Mouse (Mus musculus): ENCODE data around the gene Slc38a10. TPM values are rescaled to one million over a fixed set of nuclear protein-coding genes. Genes with fewer than 3 reads are reported as not detected.

The Slc38a10 gene
- total and polyA plus RNA-seq, 2 experiments from 2014 or later, result 65.9 to 139 TPM

- Histone ChIP-seq H3K4me1 (ENCODE audit: control insufficient read depth, insufficient read depth) (peaks cover 13% of the 10 kb centered on the region), H3K27ac (ENCODE audit: low read depth) (peak within 1 kb of the TSS; percentile 92), H3K4me3 (ENCODE audit: low read depth, low read length) (peak within 1 kb of the TSS; percentile 79), H3K9me3 (replicated peaks; ENCODE audit: control insufficient read depth, low read length) (no peaks in the 10 kb centered on the region), H3K4me2 (ENCODE audit: low read depth, low read length) (peak within 1 kb of the TSS; percentile 89), H3K36me3 (replicated peaks; ENCODE audit: control insufficient read depth, insufficient read depth, low read length) (peaks cover 30% of the 10 kb centered on the region), H3K27me3 (ENCODE audit: control insufficient read depth, insufficient read depth, low read length) (no peaks in the 10 kb centered on the region), H3K9ac (replicated peaks; ENCODE audit: low read depth, low read length) (peak within 1 kb of the TSS; percentile 77)
- TF ChIP-seq EP300 (IDR thresholded peaks at IDR 0.05; ENCODE audit: low read depth) (peak; percentile 100), CTCF (IDR thresholded peaks at IDR 0.05; ENCODE audit: low read depth) (no peak)
- DNase-seq (ENCODE audit: low spot score), result peak; percentile 98
- under 1% methylated on average over 77 of the region's 77 CpGs for whole genome bisulfite sequencing
- peak; percentile 98 for ATAC-seq (ENCODE audit: insufficient read depth, low read depth)
Observed at GRCm38 (mm10) chr11:120098588-120099511, 52.3 kb downstream of the Slc38a10 start, which contains the start of the genes Tepsin and Ndufaf8. Gene Tepsin, minus strand, starts transcription at chr11:120098731. Gene Ndufaf8, plus strand, starts transcription at chr11:120098928.

- H3K9me3 ChIP-seq (replicated peaks; ENCODE audit: control insufficient read depth, low read length), result no peaks in the 10 kb centered on the region
- no peak overlapping the region for H3K9ac ChIP-seq (replicated peaks; ENCODE audit: low read depth, low read length)
- TF ChIP-seq CTCF (IDR thresholded peaks at IDR 0.05; ENCODE audit: low read depth), result no peak
- TF ChIP-seq EP300 (IDR thresholded peaks at IDR 0.05; ENCODE audit: low read depth), result no peak
- no peak overlapping the region for H3K27ac ChIP-seq (ENCODE audit: low read depth)
- H3K4me3 ChIP-seq (ENCODE audit: low read depth, low read length), result no peak overlapping the region
- peaks cover 62% of the 10 kb centered on the region for H3K36me3 ChIP-seq (replicated peaks; ENCODE audit: control insufficient read depth, insufficient read depth, low read length)
- no peak for DNase-seq (ENCODE audit: low spot score)
- peaks cover 7% of the 10 kb centered on the region for H3K4me1 ChIP-seq (ENCODE audit: control insufficient read depth, insufficient read depth)
- H3K27me3 ChIP-seq (ENCODE audit: control insufficient read depth, insufficient read depth, low read length), result no peaks in the 10 kb centered on the region
- 79% methylated on average over 23 of the region's 23 CpGs for WGBS
- H3K4me2 ChIP-seq (ENCODE audit: low read depth, low read length), result no peak overlapping the region
- no peak for ATAC-seq (ENCODE audit: insufficient read depth, low read depth)
Observed at GRCm38 (mm10) chr11:120092817-120093591, 58.1 kb downstream of the Slc38a10 start.

GRCm38 (mm10) chr11:120090661-120091060 lies 60.5 kb downstream of the Slc38a10 start:
- no peak for ATAC-seq (ENCODE audit: insufficient read depth, low read depth)
- H3K4me2 ChIP-seq (ENCODE audit: low read depth, low read length), result no peak overlapping the region
- no peak overlapping the region for H3K27ac ChIP-seq (ENCODE audit: low read depth)
- peaks cover 49% of the 10 kb centered on the region for H3K36me3 ChIP-seq (replicated peaks; ENCODE audit: control insufficient read depth, insufficient read depth, low read length)
- no peak overlapping the region for H3K9ac ChIP-seq (replicated peaks; ENCODE audit: low read depth, low read length)
- no peak for DNase-seq (ENCODE audit: low spot score)
- no peak overlapping the region for H3K4me3 ChIP-seq (ENCODE audit: low read depth, low read length)
- no peaks in the 10 kb centered on the region for H3K9me3 ChIP-seq (replicated peaks; ENCODE audit: control insufficient read depth, low read length)
- TF ChIP-seq CTCF (IDR thresholded peaks at IDR 0.05; ENCODE audit: low read depth) (no peak), EP300 (IDR thresholded peaks at IDR 0.05; ENCODE audit: low read depth) (no peak)
- WGBS, result 89% methylated on average over 4 of the region's 4 CpGs
- H3K27me3 ChIP-seq (ENCODE audit: control insufficient read depth, insufficient read depth, low read length), result no peaks in the 10 kb centered on the region
- H3K4me1 ChIP-seq (ENCODE audit: control insufficient read depth, insufficient read depth), result no peaks in the 10 kb centered on the region

- peak; percentile 99 for ATAC-seq (ENCODE audit: insufficient read depth, low read depth)
- WGBS, result under 1% methylated on average over 36 of the region's 42 CpGs
Observed at GRCm38 (mm10) chr11:120086702-120087152, 64.4 kb downstream of the Slc38a10 start, which contains the start of gene Cep131. Gene Cep131, minus strand, starts transcription at chr11:120086827.

More at GRCm38 (mm10) chr11:120086702-120087152, 64.4 kb downstream of the Slc38a10 start, which contains the start of gene Cep131:
- peak within 1 kb of the TSS; percentile 43; the same call in 1 of the 2 replicates for H3K27ac ChIP-seq (ENCODE audit: low read depth)
- H3K4me1 ChIP-seq (ENCODE audit: control insufficient read depth, insufficient read depth), result no peaks in the 10 kb centered on the region
- TF ChIP-seq EP300 (IDR thresholded peaks at IDR 0.05; ENCODE audit: low read depth) (no peak), CTCF (IDR thresholded peaks at IDR 0.05; ENCODE audit: low read depth) (no peak)
- peaks cover 15% of the 10 kb centered on the region for H3K36me3 ChIP-seq (replicated peaks; ENCODE audit: control insufficient read depth, insufficient read depth, low read length)
- H3K9ac ChIP-seq (replicated peaks; ENCODE audit: low read depth, low read length), result peak within 1 kb of the TSS; percentile 87
- no peaks in the 10 kb centered on the region for H3K9me3 ChIP-seq (replicated peaks; ENCODE audit: control insufficient read depth, low read length)
- H3K4me3 ChIP-seq (ENCODE audit: low read depth, low read length), result peak within 1 kb of the TSS; percentile 84
- H3K27me3 ChIP-seq (ENCODE audit: control insufficient read depth, insufficient read depth, low read length), result no peaks in the 10 kb centered on the region
- DNase-seq (ENCODE audit: low spot score), result peak; percentile 97
- H3K4me2 ChIP-seq (ENCODE audit: low read depth, low read length), result peak within 1 kb of the TSS; percentile 95

All from heart, postnatal 0 days (tissue).